Mouse (Mus musculus) MEL (cell line): Measurements from ENCODE around the gene Smbd1. TPM values are rescaled to one million over a fixed set of nuclear protein-coding genes. Genes with fewer than 3 reads are reported as not detected.

Experiments used
- DNase-seq: peaks from one replicate; pipeline ENCODE4 v3.0.0; 2011; ENCODE audit warnings: low read depth, low spot score
- H3K27ac ChIP-seq: 2 replicates; pipeline ENCODE4 v1.5.1; 2012; ENCODE audit warnings: low read depth, mild to moderate bottlenecking, control low read depth, low read length, moderate library complexity; ENCODE audit not compliant: control insufficient read depth
- H3K27me3 ChIP-seq, 2 experiments: fragments of 150-350 bp in 1 of 2; sonication (generic) in 1 of 2; 2 replicates each; pipeline ENCODE4 v1.6.1; 2012; ENCODE audit warnings: low read length in 2 of 2, mild to moderate bottlenecking in 2 of 2, improper control_type of control experiment in 1 of 2, moderate library complexity in 1 of 2; ENCODE audit not compliant: insufficient read depth in 2 of 2, control insufficient read depth in 1 of 2
- H3K36me3 ChIP-seq, 2 experiments: 2 replicates each; pipeline ENCODE4 v1.6.1; 2012 to 2014; ENCODE audit warnings: low read length in 2 of 2, improper control_type of control experiment in 1 of 2, inconsistent platforms in 1 of 2, mild to moderate bottlenecking in 1 of 2; ENCODE audit not compliant: insufficient read depth in 2 of 2, control insufficient read depth in 1 of 2
- H3K4me1 ChIP-seq, 2 experiments: fragments of 150-350 bp in 1 of 2; sonication (generic) in 1 of 2; 2 replicates each; pipeline ENCODE4 v1.6.1; 2012; ENCODE audit warnings: low read length in 2 of 2, improper control_type of control experiment in 1 of 2, mild to moderate bottlenecking in 1 of 2; ENCODE audit not compliant: insufficient read depth in 2 of 2, control insufficient read depth in 1 of 2
- H3K4me3 ChIP-seq, 2 experiments: fragments of 150-350 bp in 1 of 2; sonication (generic) in 1 of 2; 2 replicates each; pipeline ENCODE4 v1.5.1; 2012; ENCODE audit warnings: low read depth in 2 of 2, low read length in 2 of 2, mild to moderate bottlenecking in 2 of 2, moderate library complexity in 2 of 2, control low read depth in 1 of 2, improper control_type of control experiment in 1 of 2; ENCODE audit not compliant: control insufficient read depth in 1 of 2, insufficient read depth in 1 of 2
- H3K79me2 ChIP-seq: 2 replicates; pipeline ENCODE4 v1.6.1; 2012; ENCODE audit warnings: mild to moderate bottlenecking, low read length, moderate library complexity; ENCODE audit not compliant: control insufficient read depth, poor library complexity, insufficient read depth
- H3K9ac ChIP-seq: 2 replicates; pipeline ENCODE4 v1.6.1; 2012; ENCODE audit warnings: low read depth, mild to moderate bottlenecking, control low read depth, low read length, moderate library complexity; ENCODE audit not compliant: control insufficient read depth, poor library complexity, severe bottlenecking
- H3K9me3 ChIP-seq: fragments of 150-350 bp; sonication (generic); replicated peaks from 2 replicates; pipeline ENCODE4 v1.6.1; 2012; ENCODE audit warnings: mild to moderate bottlenecking, low read length, improper control_type of control experiment, moderate library complexity; ENCODE audit not compliant: insufficient read depth
- CHD1 ChIP-seq: IDR thresholded peaks from 2 replicates; pipeline ENCODE4 v1.6.1; 2012; ENCODE audit warnings: low read depth, mild to moderate bottlenecking, inconsistent platforms, low read length, improper control_type of control experiment
- CTCF ChIP-seq, 3 experiments: IDR thresholded peaks in 2 of 3; conservative IDR thresholded peaks in 1 of 3; 2 replicates each; pipeline ENCODE4 v1.5.1; 2011 to 2012; ENCODE audit warnings: low read length in 3 of 3, low read depth in 2 of 3, mild to moderate bottlenecking in 2 of 3, improper control_type of control experiment in 1 of 3, inconsistent platforms in 1 of 3, mixed read lengths in 1 of 3, moderate library complexity in 1 of 3; ENCODE audit not compliant: control insufficient read depth in 1 of 3, insufficient read depth in 1 of 3, poor library complexity in 1 of 3, severe bottlenecking in 1 of 3
- ELF1 ChIP-seq: IDR thresholded peaks from 2 replicates; pipeline ENCODE4 v1.6.1; 2014; ENCODE audit warnings: low read depth, mild to moderate bottlenecking, inconsistent platforms, low read length, improper control_type of control experiment, moderate library complexity
- EP300 ChIP-seq, 2 experiments: IDR thresholded peaks; 2 replicates each; pipeline ENCODE4 v1.6.1; 2011; ENCODE audit warnings: improper control_type of control experiment in 2 of 2, low read length in 2 of 2, low read depth in 1 of 2, mild to moderate bottlenecking in 1 of 2
- ETS1 ChIP-seq: IDR thresholded peaks from 2 replicates; pipeline ENCODE4 v1.6.1; 2012; ENCODE audit warnings: low read depth, mild to moderate bottlenecking, inconsistent platforms, low read length, improper control_type of control experiment, moderate library complexity
- GATA1 ChIP-seq: IDR thresholded peaks from 2 replicates; pipeline ENCODE4 v1.6.1; 2011; ENCODE audit warnings: low read depth, low read length, improper control_type of control experiment
- MYB ChIP-seq: IDR thresholded peaks from 2 replicates; pipeline ENCODE4 v1.6.1; 2011; ENCODE audit warnings: mild to moderate bottlenecking, low read depth, low read length, improper control_type of control experiment
- MYC ChIP-seq: IDR thresholded peaks from 2 replicates; pipeline ENCODE4 v1.6.1; 2011; ENCODE audit warnings: low read depth, mild to moderate bottlenecking, low read length, improper control_type of control experiment, moderate library complexity
- NRF1 ChIP-seq: IDR thresholded peaks from 2 replicates; pipeline ENCODE4 v1.6.1; 2014; ENCODE audit warnings: low read depth, mild to moderate bottlenecking, inconsistent platforms, low read length, improper control_type of control experiment, moderate library complexity; ENCODE audit not compliant: poor library complexity, insufficient read depth, severe bottlenecking
- POLR2AphosphoS5 ChIP-seq: IDR thresholded peaks from 2 replicates; pipeline ENCODE4 v1.6.1; 2012; ENCODE audit warnings: low read depth, borderline replicate concordance, mild to moderate bottlenecking, inconsistent platforms, low read length, moderate library complexity, mixed read lengths
- RAD21 ChIP-seq: IDR thresholded peaks from 2 replicates; pipeline ENCODE4 v1.6.1; 2011; ENCODE audit warnings: mild to moderate bottlenecking, low read depth, low read length, improper control_type of control experiment
- RCOR1 ChIP-seq: IDR thresholded peaks from 2 replicates; pipeline ENCODE4 v1.6.1; 2012; ENCODE audit warnings: low read depth, mild to moderate bottlenecking, inconsistent platforms, low read length, improper control_type of control experiment
- SIN3A ChIP-seq: IDR thresholded peaks from 2 replicates; pipeline ENCODE4 v1.6.1; 2012; ENCODE audit warnings: low read length, improper control_type of control experiment, inconsistent platforms
- TAL1 ChIP-seq: IDR thresholded peaks from 2 replicates; pipeline ENCODE4 v1.6.1; 2012; ENCODE audit warnings: mild to moderate bottlenecking, inconsistent platforms, low read length, moderate library complexity, mixed read lengths
- TCF12 ChIP-seq: IDR thresholded peaks from 2 replicates; pipeline ENCODE4 v1.6.1; 2014; ENCODE audit warnings: low read depth, mild to moderate bottlenecking, inconsistent platforms, low read length, improper control_type of control experiment, moderate library complexity
- ZKSCAN1 ChIP-seq: IDR thresholded peaks from 2 replicates; pipeline ENCODE4 v1.6.1; 2012; ENCODE audit warnings: low read depth, mild to moderate bottlenecking, inconsistent platforms, low read length, improper control_type of control experiment, moderate library complexity
- ZMIZ1 ChIP-seq: IDR thresholded peaks from 2 replicates; pipeline ENCODE4 v1.6.1; 2012; ENCODE audit warnings: low read depth, mild to moderate bottlenecking, inconsistent platforms, low read length, improper control_type of control experiment, moderate library complexity
- polyA plus RNA-seq, 2 experiments: library from polyadenylated mRNA; stranded (reverse) in 1 of 2; unstranded in 1 of 2; fragments of >175 nt in 1 of 2; fragments of >200 nt in 1 of 2; gene quantifications; 2 replicates each; pipeline versions ENCODE4 v1.2.1 to v1.2.4; 2012; ENCODE audit warnings: low replicate concordance in 2 of 2, low read depth in 1 of 2; ENCODE audit not compliant: insufficient read length in 2 of 2, insufficient read depth in 1 of 2, missing spikeins in 1 of 2
- total RNA-seq: library from RNA; depleted of rRNA; stranded (reverse); fragments of 300-350 nt; gene quantifications from 2 replicates; pipeline ENCODE4 v1.2.3, GENCODE M21; 2012

The Smbd1 gene
- total and polyA plus RNA-seq, 3 experiments = not detected

GRCm38 (mm10) chr16:32831501-32831900, 21.2 kb upstream of the Smbd1 start:
- peak; percentile 48 for DNase-seq
- TF ChIP-seq MYC (no peak), SIN3A (no peak), EP300 (IDR thresholded peaks at IDR 0.05; ENCODE audit: low read depth in 1 of 2, low read length in 2 of 2) (peak in 1 of 2 experiments; percentile 21; a peak in 1 of 4 replicates), MYB (no peak), RAD21 (no peak), NRF1 (no peak), CHD1 (no peak)
- peaks cover 0 to 13% of the 10 kb centered on the region in 2 experiments; a peak in 2 of 4 replicates for H3K36me3 ChIP-seq
- H3K79me2 ChIP-seq = no peaks in the 10 kb centered on the region
- peaks cover 0 to 14% of the 10 kb centered on the region in 2 experiments; a peak in 3 of 4 replicates for H3K4me1 ChIP-seq
- no peak overlapping the region for H3K9ac ChIP-seq
- no peak overlapping the region for H3K4me3 ChIP-seq
- H3K27me3 ChIP-seq = no peaks in the 10 kb centered on the region
- H3K9me3 ChIP-seq = no peaks in the 10 kb centered on the region
- no peak overlapping the region for H3K27ac ChIP-seq

GRCm38 (mm10) chr16:32829104-32829503, 18.8 kb upstream of the Smbd1 start:
- H3K9ac ChIP-seq = no peak overlapping the region
- H3K4me3 ChIP-seq = no peak overlapping the region
- no peaks in the 10 kb centered on the region for H3K9me3 ChIP-seq
- no peak overlapping the region for H3K27ac ChIP-seq
- DNase-seq = peak; percentile 61
- H3K79me2 ChIP-seq = no peaks in the 10 kb centered on the region
- H3K27me3 ChIP-seq = no peaks in the 10 kb centered on the region
- H3K36me3 ChIP-seq = peaks cover 0 to 13% of the 10 kb centered on the region in 2 experiments; a peak in 2 of 4 replicates
- H3K4me1 ChIP-seq = peaks cover 0 to 14% of the 10 kb centered on the region in 2 experiments; a peak in 3 of 4 replicates
- TF ChIP-seq ZKSCAN1 = no peak
- peak; percentile 69; the same call in 1 of the 2 replicates for TF ChIP-seq RCOR1
- TF ChIP-seq ZMIZ1 = no peak
- TF ChIP-seq POLR2AphosphoS5 = no peak
- TF ChIP-seq TAL1 = peak; percentile 51
- peak in 1 of 3 experiments; percentile 8; a peak in 2 of 6 replicates for TF ChIP-seq CTCF (IDR thresholded peaks at IDR 0.05 in 2 of 3, conservative IDR thresholded peaks at IDR 0.05 in 1 of 3; ENCODE audit: control insufficient read depth in 1 of 3, insufficient read depth in 1 of 3, low read depth in 2 of 3, low read length in 3 of 3, poor library complexity in 1 of 3, severe bottlenecking in 1 of 3)
- TF ChIP-seq ETS1 = 0 out of 2 replicates have a peak, but pooled peaks have one; percentile 32
- peak; percentile 60 to 70; a peak in 3 of 4 replicates for TF ChIP-seq EP300 (IDR thresholded peaks at IDR 0.05; ENCODE audit: low read depth in 1 of 2, low read length in 2 of 2)
- TF ChIP-seq TCF12 = peak; percentile 40; the same call in 1 of the 2 replicates
- TF ChIP-seq ELF1 = 0 out of 2 replicates have a peak, but pooled peaks have one; percentile 10
- TF ChIP-seq GATA1 = peak; percentile 58
